Mouse (Mus musculus): ENCODE measurements around the gene Tagln2.

Tagln2 gene

DNA sequence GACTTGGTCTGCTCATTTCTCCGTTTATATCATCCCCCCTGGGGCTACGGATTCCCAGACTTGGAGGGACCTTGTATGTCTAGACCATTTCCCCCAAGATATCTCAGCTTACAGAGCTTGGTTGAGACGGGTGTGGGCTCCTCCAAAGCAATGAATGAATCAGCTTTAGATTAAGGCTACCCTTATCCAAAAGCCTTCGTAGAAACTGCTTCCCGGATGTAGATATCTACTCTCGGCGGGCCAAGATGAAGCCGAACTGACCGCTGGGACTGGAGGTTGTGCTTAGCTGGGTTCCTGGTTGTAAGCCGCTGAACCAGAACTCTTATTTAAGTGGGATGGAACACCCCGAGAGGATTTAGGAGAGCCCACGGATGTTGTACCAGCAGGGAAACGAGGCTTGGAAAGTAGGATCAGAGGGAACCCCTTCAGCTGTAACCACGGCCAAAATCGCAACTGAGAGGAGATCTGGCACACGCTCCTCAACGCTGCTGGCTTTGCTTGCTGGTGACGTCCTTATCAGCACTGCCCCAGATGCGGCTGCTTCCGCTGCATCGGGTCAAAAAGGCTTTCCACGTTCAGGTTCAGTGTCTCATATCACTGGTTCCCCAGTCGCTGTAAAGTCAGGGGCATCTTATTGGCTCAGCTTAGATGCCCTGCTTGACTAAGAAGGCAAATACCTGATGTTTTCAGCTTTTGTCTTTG is 26.7 kb downstream of the Tagln2 start:
- no peak for DNase-seq (ENCODE audit: low spot score)

GRCm38 (mm10) chr1:172527431-172527830 is 27.6 kb downstream of the Tagln2 start:
- no peak for DNase-seq (ENCODE audit: low spot score)

- DNase-seq (ENCODE audit: low spot score): peak; percentile 95
Measured at GRCm38 (mm10) chr1:172528701-172529100, 28.9 kb downstream of the Tagln2 start.

DNA sequence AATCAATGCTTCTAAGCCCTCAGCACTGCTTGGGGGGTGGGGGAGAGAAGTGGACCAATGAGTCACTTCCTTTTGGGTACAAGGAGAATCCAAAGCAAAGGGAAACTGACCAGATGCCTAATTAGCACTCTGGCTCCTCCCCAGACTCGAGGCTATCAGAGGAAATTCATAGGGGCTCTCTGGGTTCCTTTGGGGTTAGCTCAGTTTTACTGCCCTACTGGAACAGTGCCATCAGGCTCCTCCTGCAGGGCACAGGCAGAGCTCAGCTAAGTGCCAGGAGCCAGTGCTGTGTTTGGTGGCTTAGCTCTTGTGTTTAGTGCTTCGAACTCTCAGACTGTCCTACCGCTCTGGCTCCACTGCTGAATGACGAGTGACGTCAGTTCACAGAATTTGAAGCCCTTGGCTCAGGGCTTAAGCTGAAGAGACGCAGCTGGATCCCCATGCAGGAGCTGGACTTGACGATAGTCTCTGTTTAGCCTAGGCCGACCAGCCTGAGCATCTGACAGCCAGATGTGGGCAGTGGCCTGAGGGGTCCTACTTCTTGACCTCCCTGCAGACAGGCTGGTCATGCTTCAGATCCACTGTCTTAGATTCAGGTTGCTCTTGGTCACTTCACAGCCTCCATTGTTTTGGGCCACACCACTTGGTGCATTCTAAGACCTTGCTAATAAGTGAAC is 30.8 kb downstream of the Tagln2 start:
- no peak for DNase-seq (ENCODE audit: low spot score)

GRCm38 (mm10) chr1:172532551-172532950 is 32.7 kb downstream of the Tagln2 start:
- DNase-seq (ENCODE audit: low spot score): peak; percentile 57

DNA sequence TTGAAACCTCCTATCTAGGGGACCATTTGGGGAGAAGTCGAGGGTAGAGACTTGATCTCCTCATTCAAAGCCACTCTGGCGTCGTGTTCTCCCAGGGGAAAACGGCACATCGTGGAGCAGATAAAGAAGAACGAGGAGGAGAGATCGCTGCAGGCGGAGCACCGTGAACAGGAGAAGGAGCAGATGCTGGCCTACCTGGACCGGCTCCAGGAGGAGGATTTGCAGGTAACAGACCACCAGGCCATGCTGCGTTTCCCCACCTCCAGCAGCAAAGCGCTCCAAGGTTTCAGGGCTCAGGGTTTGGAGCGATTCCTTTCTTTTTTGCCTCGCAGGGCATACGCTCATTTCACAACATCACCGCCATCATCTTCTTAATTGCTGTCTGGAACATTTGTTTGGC is 35.3 kb downstream of the Tagln2 start:
- DNase-seq (ENCODE audit: low spot score): no peak

GRCm38 (mm10) chr1:172539827-172540226 is 40.0 kb downstream of the Tagln2 start:
- DNase-seq (ENCODE audit: low spot score): peak; percentile 57

GRCm38 (mm10) chr1:172540283-172540820 is 40.5 kb downstream of the Tagln2 start:
- DNase-seq (ENCODE audit: low spot score): no peak

- DNase-seq (ENCODE audit: low spot score): no peak
Measured at GRCm38 (mm10) chr1:172546062-172546461, 46.2 kb downstream of the Tagln2 start.

DNA sequence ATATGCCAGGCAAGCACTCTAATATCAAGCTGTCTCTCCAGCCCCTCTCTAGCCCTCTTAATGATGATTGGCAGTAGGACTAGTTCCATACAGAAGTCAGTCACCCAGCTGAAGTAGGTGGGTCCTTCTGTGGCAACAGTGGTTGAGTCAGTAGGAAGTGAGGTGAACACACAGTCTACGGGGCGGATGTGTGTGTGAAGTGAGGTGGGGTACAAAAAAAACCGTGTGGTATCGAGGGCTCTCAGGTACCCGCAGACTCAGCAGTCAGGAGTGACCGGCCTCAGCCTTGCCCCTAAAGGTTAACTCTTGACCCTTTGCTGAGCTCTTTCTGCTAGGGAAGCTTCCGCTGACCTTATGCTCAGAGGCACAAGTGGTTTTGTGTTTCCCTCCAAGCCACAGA is 48.7 kb downstream of the Tagln2 start:
- no peak for DNase-seq (ENCODE audit: low spot score)

- DNase-seq (ENCODE audit: low spot score): no peak
Measured at GRCm38 (mm10) chr1:172549314-172549713, 49.5 kb downstream of the Tagln2 start.

DNA sequence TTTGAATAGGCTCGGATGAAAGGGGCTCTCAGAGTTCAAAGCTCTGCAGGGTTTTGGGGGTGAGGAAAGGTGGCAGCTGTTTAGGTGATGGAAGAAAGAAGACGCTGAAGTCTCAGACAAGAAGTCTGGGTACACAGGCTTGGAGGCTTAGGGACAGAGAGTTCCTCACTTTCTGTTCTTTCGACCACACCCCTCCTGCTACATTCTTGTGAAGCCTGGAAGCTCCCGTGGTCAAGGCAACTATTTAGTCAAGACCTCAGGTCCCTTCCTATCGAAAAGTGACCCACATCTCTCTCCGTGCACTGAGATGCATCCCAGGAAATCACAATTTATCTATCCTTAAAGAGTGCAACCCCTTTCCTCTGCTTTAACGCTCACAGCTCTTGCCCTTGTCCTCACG is 49.9 kb downstream of the Tagln2 start:
- DNase-seq (ENCODE audit: low spot score): no peak

DNA sequence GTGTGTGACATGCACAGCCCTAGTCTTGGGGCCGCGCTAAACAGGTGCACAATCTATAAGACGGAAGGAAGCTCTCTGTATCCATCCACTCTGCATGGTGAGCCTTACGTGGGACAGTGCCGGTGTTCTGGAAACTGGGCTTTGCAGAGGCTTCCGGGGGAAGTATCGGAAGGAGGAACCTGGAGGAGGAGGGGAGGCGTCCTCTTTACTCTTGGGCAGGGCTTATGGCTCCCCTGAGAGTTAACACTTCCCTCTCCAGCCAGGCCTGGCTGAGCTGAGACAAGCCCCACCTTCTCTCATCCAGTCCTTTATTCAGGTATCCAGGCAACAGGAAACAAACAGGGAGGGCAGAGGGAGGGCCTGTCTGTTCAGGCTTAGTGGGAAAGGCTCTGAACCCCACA is 50.7 kb downstream of the Tagln2 start:
- peak; percentile 72 for DNase-seq (ENCODE audit: low spot score)

- no peak for DNase-seq (ENCODE audit: low spot score)
Measured at GRCm38 (mm10) chr1:172551009-172551408, 51.2 kb downstream of the Tagln2 start.

DNA sequence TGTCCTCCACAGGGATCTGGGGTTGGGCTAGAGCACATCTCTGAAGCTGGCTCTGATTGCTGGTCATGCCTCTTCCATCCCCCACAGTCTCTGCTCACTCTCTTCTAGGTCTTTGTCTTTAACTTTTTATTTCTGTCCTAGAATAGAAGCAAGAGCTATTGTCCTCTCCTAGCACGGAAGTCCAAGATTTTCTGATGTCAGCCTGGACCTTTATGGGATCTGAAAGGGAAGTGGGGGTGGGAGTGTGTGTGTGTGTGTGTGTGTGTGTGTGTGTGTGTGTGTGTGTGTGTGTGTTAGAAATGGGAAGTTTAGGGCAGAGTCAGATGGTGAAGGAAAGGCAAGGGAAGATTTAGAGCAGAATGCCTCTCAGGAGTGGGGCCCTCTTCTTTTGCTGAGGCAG is 52.8 kb downstream of the Tagln2 start:
- DNase-seq (ENCODE audit: low spot score): no peak

GRCm38 (mm10) chr1:172555638-172556037 is 55.8 kb downstream of the Tagln2 start, which contains the start of gene Vsig8:
Gene Vsig8, plus strand, starts transcription at chr1:172555938.
- no peak for DNase-seq (ENCODE audit: low spot score)
